Mouse (Mus musculus): ENCODE measurements around the gene Rad51b. TPM values are rescaled to one million over a fixed set of nuclear protein-coding genes. Genes with fewer than 3 reads are reported as not detected.

The Rad51b gene
- polyA plus RNA-seq, 1 experiment from 2014 or later, result 3.9 TPM

DNA sequence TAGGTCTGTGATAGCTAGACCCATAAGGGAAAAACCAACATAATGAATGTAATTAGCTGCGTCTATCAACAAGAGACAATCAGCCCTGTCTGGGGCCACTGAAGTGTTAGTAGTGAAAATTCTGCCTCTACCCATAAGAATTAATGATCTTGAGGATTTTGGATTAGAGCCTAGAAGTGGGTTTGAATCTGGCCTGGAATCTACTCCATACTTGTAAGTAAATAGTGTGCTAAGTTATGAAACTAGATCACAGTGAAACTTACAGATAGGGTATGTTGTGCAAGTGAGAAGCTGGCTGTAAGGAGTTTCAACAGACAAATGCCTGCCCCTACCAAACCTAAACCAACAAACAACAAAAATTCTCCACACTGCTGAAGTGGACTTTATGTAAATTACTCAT is 83.1 kb downstream of the Rad51b start:
- no peak overlapping the region for H3K9ac ChIP-seq (ENCODE audit: low read depth, low read length)
- no peaks in the 10 kb centered on the region for H3K27me3 ChIP-seq (ENCODE audit: insufficient read depth, low read length)
- no peak for ATAC-seq (replicated peaks; ENCODE audit: low FRiP score, low read depth)
- no peak overlapping the region for H3K4me3 ChIP-seq (replicated peaks; ENCODE audit: low read depth, low read length)
- no peaks in the 10 kb centered on the region for H3K36me3 ChIP-seq (ENCODE audit: insufficient read depth, low read length)
- H3K4me2 ChIP-seq (ENCODE audit: low read length), result no peak overlapping the region
- no peak for DNase-seq (ENCODE audit: low spot score)
- no peak for TF ChIP-seq CTCF (IDR thresholded peaks at IDR 0.05; ENCODE audit: low read depth)
- H3K4me1 ChIP-seq (replicated peaks; ENCODE audit: insufficient read depth, low read length), result no peaks in the 10 kb centered on the region
- H3K9me3 ChIP-seq (replicated peaks; ENCODE audit: low read length), result no peaks in the 10 kb centered on the region
- whole genome bisulfite sequencing, result 83% methylated on average over 1 of the region's 1 CpGs
- no peak overlapping the region for H3K27ac ChIP-seq

- Histone ChIP-seq H3K4me1 (replicated peaks; ENCODE audit: insufficient read depth, low read length) (no peaks in the 10 kb centered on the region), H3K9me3 (replicated peaks; ENCODE audit: low read length) (no peaks in the 10 kb centered on the region), H3K27ac (no peak overlapping the region), H3K4me3 (replicated peaks; ENCODE audit: low read depth, low read length) (no peak overlapping the region), H3K9ac (ENCODE audit: low read depth, low read length) (no peak overlapping the region), H3K4me2 (ENCODE audit: low read length) (no peak overlapping the region), H3K36me3 (ENCODE audit: insufficient read depth, low read length) (no peaks in the 10 kb centered on the region), H3K27me3 (ENCODE audit: insufficient read depth, low read length) (no peaks in the 10 kb centered on the region)
- no peak for ATAC-seq (replicated peaks; ENCODE audit: low FRiP score, low read depth)
- 60% methylated on average over 3 of the region's 3 CpGs for WGBS
- TF ChIP-seq CTCF (IDR thresholded peaks at IDR 0.05; ENCODE audit: low read depth), result no peak
- no peak for DNase-seq (ENCODE audit: low spot score)
These were observed 84.4 kb downstream of the Rad51b start for GRCm38 (mm10) chr12:79381489-79381888.

DNA sequence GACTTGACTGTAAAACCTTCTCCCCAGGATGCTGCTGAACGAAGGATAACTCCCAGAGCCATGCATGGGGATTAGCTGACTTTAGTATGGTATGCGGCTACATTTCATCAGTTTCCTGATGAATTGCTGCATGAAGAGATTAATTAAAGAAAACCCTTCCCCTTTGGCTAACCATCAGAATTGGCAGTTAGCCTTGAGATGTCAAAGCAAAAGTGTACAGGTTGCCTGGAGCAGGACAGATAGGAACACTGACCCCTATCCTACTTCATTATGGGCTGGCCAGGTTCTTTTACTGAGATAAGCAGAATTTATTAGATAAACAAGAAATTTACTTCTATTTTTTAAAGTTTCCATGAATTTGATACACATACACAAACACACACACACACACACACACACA is 85.3 kb downstream of the Rad51b start:
- no peak for TF ChIP-seq CTCF (IDR thresholded peaks at IDR 0.05; ENCODE audit: low read depth)
- no peak overlapping the region for H3K9ac ChIP-seq (ENCODE audit: low read depth, low read length)
- no peak overlapping the region for H3K4me2 ChIP-seq (ENCODE audit: low read length)
- H3K27me3 ChIP-seq (ENCODE audit: insufficient read depth, low read length), result no peaks in the 10 kb centered on the region
- ATAC-seq (replicated peaks; ENCODE audit: low FRiP score, low read depth) (no peak), DNase-seq (ENCODE audit: low spot score) (no peak)
- no peak overlapping the region for H3K27ac ChIP-seq
- no peaks in the 10 kb centered on the region for H3K9me3 ChIP-seq (replicated peaks; ENCODE audit: low read length)
- WGBS, result 49% methylated on average over 2 of the region's 2 CpGs
- H3K36me3 ChIP-seq (ENCODE audit: insufficient read depth, low read length), result no peaks in the 10 kb centered on the region
- H3K4me3 ChIP-seq (replicated peaks; ENCODE audit: low read depth, low read length), result no peak overlapping the region
- no peaks in the 10 kb centered on the region for H3K4me1 ChIP-seq (replicated peaks; ENCODE audit: insufficient read depth, low read length)

DNA sequence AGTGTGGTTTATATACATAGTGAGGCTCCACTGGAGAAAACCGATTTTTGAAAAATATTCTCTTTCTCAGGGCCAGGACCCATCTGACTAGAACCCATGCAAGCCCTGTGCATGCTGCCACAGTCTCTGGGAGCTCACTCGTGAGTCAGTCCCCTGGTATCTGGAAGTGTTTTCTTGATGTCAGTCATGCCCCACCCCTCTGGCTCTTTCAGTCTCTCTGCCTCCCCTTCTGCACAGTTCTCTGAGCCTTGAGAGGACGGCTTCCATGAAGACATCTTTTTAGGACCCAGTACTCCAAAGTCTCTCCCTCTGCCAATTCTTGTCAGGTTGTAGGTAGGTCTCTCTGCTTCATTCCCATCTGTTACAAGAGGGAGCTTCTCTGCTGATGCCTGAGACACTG is 86.5 kb downstream of the Rad51b start:
- Histone ChIP-seq H3K9me3 (replicated peaks; ENCODE audit: low read length) (no peaks in the 10 kb centered on the region), H3K27ac (no peak overlapping the region), H3K27me3 (ENCODE audit: insufficient read depth, low read length) (no peaks in the 10 kb centered on the region), H3K4me3 (replicated peaks; ENCODE audit: low read depth, low read length) (no peak overlapping the region), H3K9ac (ENCODE audit: low read depth, low read length) (no peak overlapping the region), H3K36me3 (ENCODE audit: insufficient read depth, low read length) (no peaks in the 10 kb centered on the region), H3K4me1 (replicated peaks; ENCODE audit: insufficient read depth, low read length) (no peaks in the 10 kb centered on the region), H3K4me2 (ENCODE audit: low read length) (no peak overlapping the region)
- WGBS, result 62% methylated on average over 3 of the region's 3 CpGs
- no peak for TF ChIP-seq CTCF (IDR thresholded peaks at IDR 0.05; ENCODE audit: low read depth)
- DNase-seq (ENCODE audit: low spot score) (no peak), ATAC-seq (replicated peaks; ENCODE audit: low FRiP score, low read depth) (no peak)

GRCm38 (mm10) chr12:79384787-79385186 is 87.7 kb downstream of the Rad51b start:
- Histone ChIP-seq H3K27ac (no peak overlapping the region), H3K9me3 (replicated peaks; ENCODE audit: low read length) (no peaks in the 10 kb centered on the region), H3K4me2 (ENCODE audit: low read length) (no peak overlapping the region), H3K4me1 (replicated peaks; ENCODE audit: insufficient read depth, low read length) (no peaks in the 10 kb centered on the region), H3K36me3 (ENCODE audit: insufficient read depth, low read length) (no peaks in the 10 kb centered on the region), H3K9ac (ENCODE audit: low read depth, low read length) (no peak overlapping the region), H3K27me3 (ENCODE audit: insufficient read depth, low read length) (no peaks in the 10 kb centered on the region), H3K4me3 (replicated peaks; ENCODE audit: low read depth, low read length) (no peak overlapping the region)
- 43% methylated on average over 9 of the region's 9 CpGs for WGBS
- ATAC-seq (replicated peaks; ENCODE audit: low FRiP score, low read depth), result no peak
- TF ChIP-seq CTCF (IDR thresholded peaks at IDR 0.05; ENCODE audit: low read depth), result no peak
- no peak for DNase-seq (ENCODE audit: low spot score)

DNA sequence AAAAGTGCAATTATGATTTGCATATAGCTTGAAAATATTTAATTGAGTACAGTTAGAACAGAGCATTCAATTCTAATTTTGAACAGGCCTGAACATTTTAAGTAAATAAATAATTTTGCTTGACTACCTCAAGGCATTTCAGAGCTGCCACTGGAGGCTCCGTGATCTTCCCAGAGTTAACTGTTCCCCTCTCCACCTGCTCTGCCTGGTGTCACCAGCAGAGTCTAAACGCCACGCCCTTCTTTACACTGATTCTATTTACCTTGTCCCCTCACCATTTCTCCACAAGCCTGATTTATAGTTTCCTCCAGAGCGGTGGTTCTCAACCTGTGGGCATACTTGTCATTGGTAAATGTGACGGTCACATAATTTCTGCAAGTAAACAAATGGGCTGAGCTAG is 88.1 kb downstream of the Rad51b start:
- WGBS, result 64% methylated on average over 5 of the region's 5 CpGs
- Histone ChIP-seq H3K4me3 (replicated peaks; ENCODE audit: low read depth, low read length) (no peak overlapping the region), H3K27ac (no peak overlapping the region), H3K9ac (ENCODE audit: low read depth, low read length) (no peak overlapping the region), H3K4me1 (replicated peaks; ENCODE audit: insufficient read depth, low read length) (no peaks in the 10 kb centered on the region), H3K9me3 (replicated peaks; ENCODE audit: low read length) (no peaks in the 10 kb centered on the region), H3K27me3 (ENCODE audit: insufficient read depth, low read length) (no peaks in the 10 kb centered on the region), H3K4me2 (ENCODE audit: low read length) (no peak overlapping the region), H3K36me3 (ENCODE audit: insufficient read depth, low read length) (no peaks in the 10 kb centered on the region)
- DNase-seq (ENCODE audit: low spot score) (no peak), ATAC-seq (replicated peaks; ENCODE audit: low FRiP score, low read depth) (no peak)
- TF ChIP-seq CTCF (IDR thresholded peaks at IDR 0.05; ENCODE audit: low read depth), result no peak

GRCm38 (mm10) chr12:79387886-79388285 is 90.8 kb downstream of the Rad51b start:
- Histone ChIP-seq H3K36me3 (ENCODE audit: insufficient read depth, low read length) (no peaks in the 10 kb centered on the region), H3K4me2 (ENCODE audit: low read length) (no peak overlapping the region), H3K27me3 (ENCODE audit: insufficient read depth, low read length) (no peaks in the 10 kb centered on the region), H3K27ac (no peak overlapping the region), H3K4me3 (replicated peaks; ENCODE audit: low read depth, low read length) (no peak overlapping the region), H3K9me3 (replicated peaks; ENCODE audit: low read length) (no peaks in the 10 kb centered on the region), H3K4me1 (replicated peaks; ENCODE audit: insufficient read depth, low read length) (no peaks in the 10 kb centered on the region), H3K9ac (ENCODE audit: low read depth, low read length) (no peak overlapping the region)
- WGBS, result 62% methylated on average over 6 of the region's 6 CpGs
- no peak for TF ChIP-seq CTCF (IDR thresholded peaks at IDR 0.05; ENCODE audit: low read depth)
- ATAC-seq (replicated peaks; ENCODE audit: low FRiP score, low read depth), result no peak
- peak; percentile 30 for DNase-seq (ENCODE audit: low spot score)

All from kidney, postnatal 0 days (tissue).